Mouse (Mus musculus): ENCODE results near the gene Hoxa10. TPM values are rescaled to one million over a fixed set of nuclear protein-coding genes. Genes with fewer than 3 reads are reported as not detected.

Gene Hoxa10
- polyA plus RNA-seq, 3 experiments from 2014 or later: not detected

Other genes with a start within 250 kb of the Hoxa10 start
- 10 to 100 TPM; 15.9 to 33.0 (median 17.8) TPM for gene Skap2, start 228.3 kb downstream of the Hoxa10 start, polyA plus RNA-seq (2017; shearing (Covaris generic))
- not detected for gene Hoxa1, start 82.5 kb downstream of the Hoxa10 start, polyA plus RNA-seq (2017; shearing (Covaris generic))
- not detected for gene Hoxa2, start 76.0 kb downstream of the Hoxa10 start, polyA plus RNA-seq (2017; shearing (Covaris generic))
- not detected for gene 5730596B20Rik, start 63.4 kb downstream of the Hoxa10 start, polyA plus RNA-seq (2017; shearing (Covaris generic))
- gene Hoxa4, start 49.1 kb downstream of the Hoxa10 start, polyA plus RNA-seq (2017; shearing (Covaris generic)): not detected
- not detected for gene Hoxa5, start 36.3 kb downstream of the Hoxa10 start, polyA plus RNA-seq (2017; shearing (Covaris generic))
- not detected for gene Hoxa6, start 32.1 kb downstream of the Hoxa10 start, polyA plus RNA-seq (2017; shearing (Covaris generic))
- not detected for gene Hoxa3, start 27.5 kb downstream of the Hoxa10 start, polyA plus RNA-seq (2017; shearing (Covaris generic))
- gene Gm28308, start 27.5 kb downstream of the Hoxa10 start, polyA plus RNA-seq (2017; shearing (Covaris generic)): not detected
- not detected for gene Hoxa7, start 19.0 kb downstream of the Hoxa10 start, polyA plus RNA-seq (2017; shearing (Covaris generic))
- under 1 TPM in 2 of 3 experiments, not detected in 1; 0.13 to 0.32 TPM for gene Hoxa9, start 9.8 kb downstream of the Hoxa10 start, polyA plus RNA-seq (2017; shearing (Covaris generic))
- gene Hoxa11, start 5.0 kb upstream of the Hoxa10 start, polyA plus RNA-seq (2017; shearing (Covaris generic)): not detected
- gene Hoxa13, start 20.0 kb upstream of the Hoxa10 start, polyA plus RNA-seq (2017; shearing (Covaris generic)): not detected
- not detected for gene Evx1, start 72.6 kb upstream of the Hoxa10 start, polyA plus RNA-seq (2017; shearing (Covaris generic))

Measured in inflammation-experienced regulatory T-cells, adult 6 months (primary cell).